Mouse (Mus musculus) limb, embryonic 13.5 days (tissue): ENCODE measurements around the gene Gnl2. TPM values are rescaled to one million over a fixed set of nuclear protein-coding genes. Genes with fewer than 3 reads are reported as not detected.

Source experiments
- ATAC-seq: fragments of 200-750 bp; cut with Nextera tagmentation; 2 replicates; pipeline ENCODE4 v1.8.0; 2017; ENCODE audit warnings: low read depth, moderate number of reproducible peaks, moderate TSS enrichment; ENCODE audit not compliant: low FRiP score
- H3K27ac ChIP-seq: fragments of 300-500 bp; sonication (generic); 2 replicates; pipeline ENCODE4 v1.5.1; 2015; ENCODE audit warnings: inconsistent platforms, mild to moderate bottlenecking, moderate library complexity
- H3K27me3 ChIP-seq: fragments of 300-500 bp; sonication (generic); 2 replicates; pipeline ENCODE4 v1.6.1; 2015; ENCODE audit warnings: mild to moderate bottlenecking, inconsistent platforms
- H3K36me3 ChIP-seq: fragments of 300-500 bp; sonication (generic); 2 replicates; pipeline ENCODE4 v1.6.1; 2015; ENCODE audit warnings: inconsistent platforms, mild to moderate bottlenecking, moderate library complexity
- H3K4me1 ChIP-seq: fragments of 300-500 bp; sonication (generic); 2 replicates; pipeline ENCODE4 v1.6.1; 2015; ENCODE audit warnings: inconsistent platforms
- H3K4me2 ChIP-seq: fragments of 300-500 bp; sonication (generic); replicated peaks from 2 replicates; pipeline ENCODE4 v1.6.1; 2015; ENCODE audit warnings: inconsistent platforms, mild to moderate bottlenecking, moderate library complexity
- H3K4me3 ChIP-seq: fragments of 300-500 bp; sonication (generic); 2 replicates; pipeline ENCODE4 v1.5.1; 2015; ENCODE audit warnings: moderate library complexity, mild to moderate bottlenecking, inconsistent platforms
- H3K9ac ChIP-seq: fragments of 300-500 bp; sonication (generic); 2 replicates; pipeline ENCODE4 v1.6.1; 2015; ENCODE audit warnings: mild to moderate bottlenecking, inconsistent platforms
- H3K9me3 ChIP-seq: fragments of 300-500 bp; sonication (generic); 2 replicates; pipeline ENCODE4 v1.6.1; 2016; ENCODE audit warnings: inconsistent platforms
- WGBS: fragments of 180-500 bp; shearing (Covaris S2); methylation state at CpG from one replicate; pipeline ENCODE4 v1.1.7; 2015; 5-methylcytosine and 5-hydroxymethylcytosine counted together
- polyA plus RNA-seq: library from polyadenylated mRNA; unstranded; fragments of >200 nt; fragmentation: Nextera tagmentation; extraction: Ambion mirVana; gene quantifications from 2 replicates; pipeline ENCODE4 v1.2.1, GENCODE M21; 2015

The Gnl2 gene
- polyA plus RNA-seq, 1 experiment from 2014 or later = 91.7 TPM

DNA sequence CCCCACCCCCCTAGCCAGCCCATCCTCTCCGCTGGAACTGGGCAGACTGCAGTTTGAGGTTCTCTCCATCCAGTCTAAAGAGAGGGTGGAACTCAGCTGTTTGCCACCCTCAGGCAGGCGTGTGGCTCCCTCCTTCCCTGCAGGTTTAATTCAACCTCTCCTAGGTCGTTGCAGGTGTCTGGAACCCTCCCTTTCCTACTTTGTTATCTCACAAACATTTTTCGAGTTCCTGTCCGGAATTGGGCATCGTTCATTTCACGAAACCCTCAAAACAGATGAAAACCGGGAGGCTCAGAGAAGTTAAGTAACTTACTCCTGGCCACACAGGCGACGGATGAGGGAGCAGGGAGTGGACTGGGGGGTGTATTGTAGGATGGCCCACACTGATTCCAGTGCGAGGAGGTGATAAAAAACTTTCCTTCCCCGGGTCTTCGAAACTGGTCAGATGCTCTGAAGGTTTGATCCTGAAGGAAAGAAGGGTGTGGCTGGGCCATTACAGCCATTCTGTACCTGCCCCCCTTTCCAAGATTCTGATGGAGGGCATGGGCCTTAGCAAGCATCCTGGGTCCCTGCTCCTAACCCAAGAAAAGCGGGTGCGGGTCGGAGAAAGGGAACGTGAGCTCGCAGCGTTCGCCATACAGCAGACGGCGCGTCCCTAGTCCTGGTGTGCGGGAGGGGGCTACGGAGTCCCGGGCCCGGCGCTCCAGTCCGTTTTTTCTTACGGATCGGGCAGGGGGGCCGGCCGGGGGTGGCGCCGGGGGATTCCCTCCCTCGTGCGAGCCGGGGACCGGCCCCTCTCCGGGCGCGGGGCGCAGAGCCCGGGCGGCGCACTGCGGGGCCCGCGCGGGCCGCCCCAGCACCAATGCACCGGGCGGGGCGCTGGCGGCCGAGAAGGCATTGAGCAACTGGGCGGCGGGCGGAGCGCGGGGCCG lies 30.4 kb upstream of the Gnl2 start, which contains the start of gene Rspo1:
TSS of gene Rspo1 (plus strand) at position 760 of the 932 bp plus-strand sequence.
- peak within 1 kb of the TSS; percentile 48 for H3K4me3 ChIP-seq
- peak; percentile 30; the same call in 1 of the 2 replicates for ATAC-seq
- peaks cover 51% of the 10 kb centered on the region for H3K4me1 ChIP-seq
- peak within 1 kb of the TSS; percentile 61 for H3K9ac ChIP-seq
- no peaks in the 10 kb centered on the region for H3K9me3 ChIP-seq
- peak within 1 kb of the TSS; percentile 71 for H3K4me2 ChIP-seq
- 1% methylated on average over 52 of the region's 62 CpGs for WGBS
- peaks cover 100% of the 10 kb centered on the region for H3K27me3 ChIP-seq
- no peak within 1 kb of the TSS for H3K27ac ChIP-seq
- H3K36me3 ChIP-seq = no peaks in the 10 kb centered on the region

DNA sequence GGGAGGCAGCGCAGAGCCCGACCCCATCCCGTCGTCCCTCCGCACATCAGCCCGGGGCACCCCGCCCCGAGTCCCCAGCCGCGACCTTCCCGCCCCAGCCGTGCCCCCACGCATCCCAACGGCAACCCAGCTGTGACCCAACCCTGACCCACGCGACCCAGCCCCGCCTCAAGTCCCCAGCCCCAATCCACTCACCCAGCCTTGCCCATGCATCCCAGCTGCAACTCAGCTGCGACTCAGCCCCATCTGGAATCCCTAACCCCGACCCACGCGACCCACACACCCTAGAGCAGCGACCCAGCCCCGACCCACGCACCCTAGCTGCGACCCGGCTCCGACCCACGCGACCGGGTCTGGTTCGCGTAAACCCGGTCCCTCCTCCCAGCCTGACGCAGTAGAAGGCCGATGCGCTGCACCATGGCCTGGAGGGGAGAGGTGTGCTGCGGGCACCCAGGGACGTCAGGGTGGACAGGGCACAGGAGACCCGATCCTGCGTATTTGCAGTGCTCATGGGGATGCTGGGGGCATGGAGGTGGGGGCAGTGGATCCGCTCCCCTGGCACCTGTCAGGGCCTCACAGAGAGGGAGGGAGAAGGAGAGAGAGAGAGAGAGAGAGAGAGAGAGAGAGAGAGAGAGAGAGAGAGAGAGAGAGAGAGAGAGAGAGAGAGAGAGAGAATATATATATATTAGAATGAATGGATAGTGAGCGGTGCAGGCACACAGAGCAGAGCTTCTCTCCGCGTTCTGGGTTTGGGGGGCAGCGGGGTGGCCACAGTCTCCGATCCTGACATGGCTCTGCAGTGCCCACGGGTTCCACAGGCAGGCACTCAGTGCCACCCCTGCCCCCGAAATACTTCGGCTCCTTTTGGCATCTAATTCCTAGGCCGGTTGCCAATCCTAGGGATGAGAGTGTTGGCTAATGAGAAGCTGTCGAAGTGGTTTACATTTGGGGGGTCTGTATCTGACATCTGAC lies 29.4 kb upstream of the Gnl2 start:
- Histone ChIP-seq H3K27me3 (peaks cover 100% of the 10 kb centered on the region), H3K4me1 (peaks cover 51% of the 10 kb centered on the region), H3K9ac (peak overlapping the region; percentile 61), H3K36me3 (no peaks in the 10 kb centered on the region), H3K27ac (no peak overlapping the region), H3K4me2 (peak overlapping the region; percentile 71), H3K4me3 (peak overlapping the region; percentile 48), H3K9me3 (no peaks in the 10 kb centered on the region)
- 2% methylated on average over 50 of the region's 51 CpGs for WGBS
- ATAC-seq = no peak

DNA sequence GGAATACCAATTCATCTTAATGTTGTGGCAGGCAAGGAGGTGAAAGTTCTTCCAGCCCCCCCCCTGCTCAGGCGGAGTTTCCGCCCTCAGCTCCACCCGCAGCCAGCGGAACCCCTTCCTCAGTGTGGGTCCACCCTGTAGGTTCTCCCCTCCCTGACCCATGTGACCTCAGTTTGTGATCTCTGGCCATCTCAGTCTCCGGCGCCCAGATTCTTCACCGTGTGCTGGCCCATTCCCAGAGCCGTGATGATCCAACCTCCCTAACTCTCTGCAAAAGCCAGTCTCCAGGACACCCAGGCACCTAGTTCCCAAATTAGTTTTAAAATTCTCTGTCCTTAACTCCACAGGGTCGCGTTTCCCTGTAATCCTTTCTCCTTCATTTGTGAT lies 28.7 kb upstream of the Gnl2 start:
- Histone ChIP-seq H3K4me3 (peak overlapping the region; percentile 48; the same call in 1 of the 2 replicates), H3K4me2 (no peak overlapping the region; the same call in 1 of the 2 replicates), H3K27ac (no peak overlapping the region), H3K9me3 (no peaks in the 10 kb centered on the region), H3K36me3 (no peaks in the 10 kb centered on the region), H3K9ac (no peak overlapping the region), H3K27me3 (peaks cover 98% of the 10 kb centered on the region), H3K4me1 (peaks cover 51% of the 10 kb centered on the region)
- ATAC-seq = no peak
- WGBS = 8% methylated on average over 10 of the region's 10 CpGs

DNA sequence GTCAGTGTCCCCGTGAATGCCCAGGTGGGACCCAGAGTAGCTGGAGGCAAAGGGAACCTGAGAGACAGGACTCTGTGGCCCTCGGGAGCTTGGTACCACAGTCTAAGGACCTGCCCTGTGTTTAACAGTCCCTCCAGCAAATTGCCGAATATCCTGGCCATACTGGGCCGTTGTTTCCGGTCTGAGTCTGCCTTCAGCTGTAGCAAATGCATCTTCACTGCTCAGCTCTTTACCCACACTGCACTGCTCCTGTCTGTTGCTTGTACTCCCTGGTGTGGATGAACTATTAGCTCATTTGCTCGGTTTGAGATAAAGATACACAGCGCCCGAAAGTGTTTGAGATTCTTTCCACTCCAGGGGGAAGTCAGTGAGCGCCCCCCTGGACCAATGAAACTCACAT lies 28.0 kb upstream of the Gnl2 start:
- Histone ChIP-seq H3K4me2 (no peak overlapping the region), H3K9ac (no peak overlapping the region), H3K27ac (no peak overlapping the region), H3K4me1 (peaks cover 51% of the 10 kb centered on the region), H3K4me3 (no peak overlapping the region), H3K27me3 (peaks cover 98% of the 10 kb centered on the region), H3K9me3 (no peaks in the 10 kb centered on the region), H3K36me3 (no peaks in the 10 kb centered on the region)
- 15% methylated on average over 9 of the region's 9 CpGs for WGBS
- ATAC-seq = no peak

DNA sequence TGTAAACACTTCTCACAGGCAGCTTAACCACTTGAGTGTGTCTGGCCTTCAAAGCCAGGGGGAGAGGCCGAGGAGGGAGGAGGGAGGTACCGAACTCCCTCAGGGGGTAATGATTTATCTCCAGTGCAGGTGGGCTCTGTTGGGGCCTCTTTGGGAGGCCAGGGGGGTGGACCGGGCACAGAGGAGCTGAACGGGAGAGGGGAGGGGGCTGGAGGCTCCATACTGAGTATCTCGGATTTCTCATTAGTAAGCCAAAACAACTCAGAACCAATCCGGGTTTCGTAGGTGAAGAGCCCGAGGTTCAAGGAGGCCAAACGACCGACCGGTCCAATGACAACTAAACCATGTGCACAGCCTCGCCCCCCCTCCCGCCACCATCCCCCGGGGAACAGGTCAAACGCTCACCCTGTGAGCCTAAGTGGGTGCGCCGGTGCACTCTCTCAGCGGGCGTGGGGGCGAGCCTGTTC lies 26.6 kb upstream of the Gnl2 start:
- H3K27ac ChIP-seq = no peak overlapping the region
- no peak overlapping the region; the same call in 1 of the 2 replicates for H3K9ac ChIP-seq
- no peak for ATAC-seq

DNA sequence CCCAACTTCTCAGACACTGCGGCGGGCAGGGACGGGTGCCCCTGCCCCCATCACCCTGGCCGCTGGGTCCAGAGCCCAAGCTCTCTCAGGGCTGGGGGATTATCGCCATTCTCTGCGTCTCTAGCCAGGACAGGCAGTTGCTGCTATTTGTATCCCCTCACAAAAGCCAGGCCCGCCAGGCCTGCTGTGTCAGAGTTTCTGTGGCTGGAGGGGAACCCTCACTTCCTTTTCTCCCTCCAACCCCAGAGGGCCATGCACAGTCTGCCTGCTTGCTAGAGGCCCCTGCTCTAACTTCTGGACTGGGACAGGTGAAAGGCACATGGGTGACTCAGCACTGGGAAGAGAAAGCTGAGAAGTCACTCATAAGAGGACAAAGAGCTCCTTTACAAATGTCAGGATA lies 26.1 kb upstream of the Gnl2 start:
- no peak for ATAC-seq
- H3K36me3 ChIP-seq = no peaks in the 10 kb centered on the region
- no peaks in the 10 kb centered on the region for H3K9me3 ChIP-seq
- H3K27me3 ChIP-seq = peaks cover 89% of the 10 kb centered on the region
- H3K4me2 ChIP-seq = peak overlapping the region; percentile 44
- 4% methylated on average over 7 of the region's 7 CpGs for WGBS
- H3K9ac ChIP-seq = no peak overlapping the region; the same call in none of the 2 replicates
- no peak overlapping the region for H3K27ac ChIP-seq
- peak overlapping the region; percentile 7; the same call in 1 of the 2 replicates for H3K4me3 ChIP-seq
- H3K4me1 ChIP-seq = peaks cover 47% of the 10 kb centered on the region

More for the DNA sequence above, 26.6 kb upstream of the Gnl2 start:
- Histone ChIP-seq H3K9me3 (no peaks in the 10 kb centered on the region), H3K36me3 (no peaks in the 10 kb centered on the region), H3K4me2 (peak overlapping the region; percentile 44), H3K4me3 (peak overlapping the region; percentile 7; the same call in 1 of the 2 replicates), H3K4me1 (peaks cover 51% of the 10 kb centered on the region), H3K27me3 (peaks cover 91% of the 10 kb centered on the region)
- WGBS = 1% methylated on average over 20 of the region's 20 CpGs

DNA sequence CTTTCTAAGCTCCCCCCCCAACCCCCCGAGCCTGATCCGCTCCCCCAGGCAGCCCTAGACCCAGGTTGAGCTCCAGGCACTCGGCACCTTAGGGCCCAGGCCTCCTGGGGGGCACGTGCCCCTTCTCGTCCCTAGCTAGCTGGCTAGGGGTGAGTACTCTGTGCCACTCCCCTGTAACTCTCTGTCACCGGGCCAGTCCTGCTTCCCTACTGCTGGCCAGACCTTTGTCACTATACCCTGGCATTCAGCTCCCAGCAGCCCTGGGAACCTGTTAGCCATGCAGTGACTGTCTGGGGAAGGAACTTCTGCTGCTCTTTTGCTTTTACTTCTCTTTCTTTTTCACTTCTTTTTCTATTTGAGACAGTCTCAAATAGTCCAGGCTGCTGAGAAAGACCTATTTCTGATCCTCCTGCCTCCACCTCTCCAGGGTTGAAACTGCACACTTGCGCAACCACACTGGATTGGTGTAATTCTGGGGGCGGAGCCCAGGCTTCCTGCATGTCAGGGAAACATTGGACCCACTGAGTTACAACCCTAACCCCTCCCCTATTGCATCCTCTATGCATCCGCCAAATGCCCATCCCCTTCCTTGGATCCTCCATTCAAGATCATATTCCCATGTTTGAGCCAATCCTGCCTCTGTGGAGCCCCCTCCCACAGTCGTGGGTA lies 18.8 kb upstream of the Gnl2 start:
- Histone ChIP-seq H3K9ac (no peak overlapping the region), H3K4me1 (no peaks in the 10 kb centered on the region), H3K4me2 (no peak overlapping the region), H3K27ac (no peak overlapping the region), H3K36me3 (no peaks in the 10 kb centered on the region), H3K4me3 (no peak overlapping the region), H3K9me3 (no peaks in the 10 kb centered on the region), H3K27me3 (peaks cover 42% of the 10 kb centered on the region)
- ATAC-seq = no peak
- 73% methylated on average over 8 of the region's 10 CpGs for WGBS

DNA sequence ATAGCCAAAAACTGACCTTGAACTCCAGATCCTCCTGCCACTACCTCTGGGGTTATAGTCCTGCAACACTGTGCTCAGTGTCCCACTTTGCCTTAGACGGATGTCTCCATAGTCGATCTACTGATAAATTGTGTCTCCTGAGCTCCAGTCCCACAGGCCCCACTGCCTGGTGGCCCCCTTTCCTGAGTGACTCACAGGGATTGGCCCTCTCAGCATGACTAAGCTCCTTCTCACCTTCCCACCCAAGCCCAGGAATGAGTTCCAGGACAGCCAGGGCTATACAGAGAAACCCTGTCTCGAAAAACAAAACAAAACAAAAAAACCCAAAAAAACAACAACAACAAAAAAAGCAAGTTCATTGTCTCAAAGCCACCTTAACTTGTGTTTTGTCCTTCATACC lies 16.8 kb upstream of the Gnl2 start:
- Histone ChIP-seq H3K4me3 (no peak overlapping the region), H3K27me3 (peaks cover 45% of the 10 kb centered on the region), H3K9me3 (no peaks in the 10 kb centered on the region), H3K4me2 (no peak overlapping the region), H3K9ac (no peak overlapping the region), H3K4me1 (no peaks in the 10 kb centered on the region), H3K27ac (no peak overlapping the region), H3K36me3 (no peaks in the 10 kb centered on the region)
- ATAC-seq = no peak
- WGBS = 87% methylated on average over 3 of the region's 3 CpGs

DNA sequence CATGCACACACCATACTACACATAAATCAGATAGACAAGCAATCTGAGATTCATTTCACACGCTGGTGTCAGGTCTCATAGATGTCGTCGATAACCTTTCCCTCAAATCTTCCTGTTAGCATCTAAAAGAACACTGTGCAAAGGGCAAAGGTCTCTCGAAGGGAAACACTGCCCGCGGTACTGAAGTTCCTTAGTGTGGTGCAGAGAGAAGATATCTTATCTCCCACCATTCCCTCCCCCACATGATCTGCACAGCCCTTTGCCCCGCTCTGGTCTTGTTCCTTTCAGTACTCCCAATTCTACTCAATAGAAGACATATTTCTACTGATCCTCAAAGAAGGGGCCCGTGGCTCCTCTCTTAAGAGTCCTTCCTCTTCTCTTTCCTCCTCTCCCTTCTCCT lies 13.4 kb upstream of the Gnl2 start:
- Histone ChIP-seq H3K36me3 (no peaks in the 10 kb centered on the region), H3K4me1 (no peaks in the 10 kb centered on the region), H3K4me2 (no peak overlapping the region), H3K9ac (no peak overlapping the region), H3K27me3 (peaks cover 72% of the 10 kb centered on the region), H3K27ac (no peak overlapping the region), H3K9me3 (no peaks in the 10 kb centered on the region), H3K4me3 (no peak overlapping the region)
- ATAC-seq = no peak
- 68% methylated on average over 8 of the region's 8 CpGs for WGBS

DNA sequence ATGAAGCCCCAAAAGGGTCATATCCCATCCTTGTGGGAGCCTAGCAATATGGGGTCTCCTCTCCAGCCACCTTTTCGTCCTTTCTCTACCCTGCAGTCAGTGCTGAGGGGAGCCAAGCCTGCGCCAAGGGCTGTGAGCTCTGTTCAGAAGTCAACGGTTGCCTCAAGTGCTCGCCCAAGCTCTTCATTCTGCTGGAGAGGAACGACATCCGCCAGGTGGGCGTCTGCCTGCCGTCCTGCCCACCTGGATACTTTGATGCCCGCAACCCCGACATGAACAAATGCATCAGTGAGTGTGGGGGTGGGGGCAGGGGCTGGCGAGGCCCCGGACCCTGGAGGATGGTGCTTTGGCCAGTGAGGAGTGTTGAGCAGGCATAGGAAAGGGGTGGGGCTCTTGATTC lies 11.5 kb upstream of the Gnl2 start:
- 43% methylated on average over 12 of the region's 12 CpGs for WGBS

DNA sequence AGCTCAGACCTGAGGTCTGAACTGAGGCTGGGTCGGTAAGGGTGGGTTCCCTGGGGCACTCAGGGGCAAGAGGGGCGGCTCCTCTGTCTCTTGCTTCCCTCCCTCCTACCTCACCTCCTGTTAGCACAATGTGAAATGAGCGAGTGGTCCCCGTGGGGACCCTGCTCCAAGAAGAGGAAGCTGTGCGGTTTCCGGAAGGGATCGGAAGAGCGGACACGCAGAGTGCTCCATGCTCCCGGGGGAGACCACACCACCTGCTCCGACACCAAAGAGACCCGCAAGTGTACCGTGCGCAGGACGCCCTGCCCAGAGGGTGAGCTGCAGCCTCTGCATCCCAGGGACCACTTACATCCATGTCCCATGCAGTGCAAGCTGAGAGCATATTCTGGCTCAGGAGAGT lies 8.9 kb upstream of the Gnl2 start:
- Histone ChIP-seq H3K9me3 (no peaks in the 10 kb centered on the region), H3K36me3 (no peaks in the 10 kb centered on the region), H3K9ac (no peak overlapping the region), H3K4me2 (no peak overlapping the region), H3K4me3 (no peak overlapping the region), H3K4me1 (no peaks in the 10 kb centered on the region), H3K27ac (no peak overlapping the region), H3K27me3 (peaks cover 87% of the 10 kb centered on the region)
- ATAC-seq = no peak
- 52% methylated on average over 15 of the region's 15 CpGs for WGBS

More for the DNA sequence above, 11.5 kb upstream of the Gnl2 start:
- Histone ChIP-seq H3K27me3 (peaks cover 80% of the 10 kb centered on the region), H3K4me2 (no peak overlapping the region), H3K27ac (no peak overlapping the region), H3K36me3 (no peaks in the 10 kb centered on the region), H3K9me3 (no peaks in the 10 kb centered on the region), H3K4me1 (no peaks in the 10 kb centered on the region), H3K4me3 (no peak overlapping the region), H3K9ac (no peak overlapping the region)
- no peak for ATAC-seq
